Mouse (Mus musculus) kidney, adult 9 months (tissue): ENCODE results near the gene Ralgapa2.
"Not testable (repeated sequence)": the region's sequence is repeated elsewhere in the genome, so short reads cannot be mapped to it uniquely, and the experiment has no call there.

Experiments used
- DNase-seq: peaks from one replicate; pipeline ENCODE4 v3.0.0; 2022

Ralgapa2 gene

GRCm38 (mm10) chr2:146496995-146497394 is 15.1 kb downstream of the Ralgapa2 start:
- DNase-seq = no peak

GRCm38 (mm10) chr2:146495781-146496180 is 16.4 kb downstream of the Ralgapa2 start:
- no peak for DNase-seq

- DNase-seq = no peak
Measured at GRCm38 (mm10) chr2:146493354-146493946, 18.7 kb downstream of the Ralgapa2 start.

- no peak for DNase-seq
Measured at GRCm38 (mm10) chr2:146491830-146492610, 20.1 kb downstream of the Ralgapa2 start.

GRCm38 (mm10) chr2:146490926-146491325 is 21.2 kb downstream of the Ralgapa2 start:
- DNase-seq = no peak

- no peak for DNase-seq
Measured at GRCm38 (mm10) chr2:146488291-146488690, 23.9 kb downstream of the Ralgapa2 start.

- DNase-seq = no peak
Measured at GRCm38 (mm10) chr2:146482859-146483258, 29.3 kb downstream of the Ralgapa2 start.

- DNase-seq = no peak
Measured at GRCm38 (mm10) chr2:146477491-146477890, 34.7 kb downstream of the Ralgapa2 start.

GRCm38 (mm10) chr2:146476428-146476972 is 35.6 kb downstream of the Ralgapa2 start:
- no peak for DNase-seq

GRCm38 (mm10) chr2:146476001-146476400 is 36.1 kb downstream of the Ralgapa2 start:
- DNase-seq = no peak

GRCm38 (mm10) chr2:146470947-146471346 is 41.2 kb downstream of the Ralgapa2 start:
- DNase-seq = peak; percentile 11

- peak; percentile 62 for DNase-seq
Measured at GRCm38 (mm10) chr2:146469707-146470420, 42.3 kb downstream of the Ralgapa2 start.

- no peak for DNase-seq
Measured at GRCm38 (mm10) chr2:146468898-146469297, 43.2 kb downstream of the Ralgapa2 start.

- DNase-seq = no peak
Measured at GRCm38 (mm10) chr2:146468016-146468415, 44.1 kb downstream of the Ralgapa2 start.

- not testable (repeated sequence) for DNase-seq
Measured at GRCm38 (mm10) chr2:146466811-146467210, 45.3 kb downstream of the Ralgapa2 start.

GRCm38 (mm10) chr2:146457494-146457893 is 54.6 kb downstream of the Ralgapa2 start:
- peak; percentile 37 for DNase-seq

GRCm38 (mm10) chr2:146456612-146457011 is 55.5 kb downstream of the Ralgapa2 start:
- DNase-seq = no peak

GRCm38 (mm10) chr2:146456062-146456461 is 56.1 kb downstream of the Ralgapa2 start:
- DNase-seq = no peak

- DNase-seq = no peak
Measured at GRCm38 (mm10) chr2:146444009-146444408, 68.1 kb downstream of the Ralgapa2 start.

- no peak for DNase-seq
Measured at GRCm38 (mm10) chr2:146443291-146443875, 68.8 kb downstream of the Ralgapa2 start.

GRCm38 (mm10) chr2:146441711-146442110 is 70.4 kb downstream of the Ralgapa2 start:
- no peak for DNase-seq

GRCm38 (mm10) chr2:146428751-146429150 is 83.4 kb downstream of the Ralgapa2 start:
- DNase-seq = no peak

GRCm38 (mm10) chr2:146427380-146427779 is 84.8 kb downstream of the Ralgapa2 start:
- DNase-seq = no peak
